Mouse (Mus musculus) mesoderm, embryonic 11.5 days (tissue): Measurements from ENCODE around the gene Rps3.
A peak's percentile ranks its signal among the peaks of the same experiment; 100 is the strongest.
"Not testable (repeated sequence)": the region's sequence is repeated elsewhere in the genome, so short reads cannot be mapped to it uniquely, and the experiment has no call there.

Source experiments
- DNase-seq: peaks from one replicate; pipeline ENCODE4 v3.0.0-alpha.2; 2012; ENCODE audit warnings: low read depth, low spot score

The Rps3 gene

DNA sequence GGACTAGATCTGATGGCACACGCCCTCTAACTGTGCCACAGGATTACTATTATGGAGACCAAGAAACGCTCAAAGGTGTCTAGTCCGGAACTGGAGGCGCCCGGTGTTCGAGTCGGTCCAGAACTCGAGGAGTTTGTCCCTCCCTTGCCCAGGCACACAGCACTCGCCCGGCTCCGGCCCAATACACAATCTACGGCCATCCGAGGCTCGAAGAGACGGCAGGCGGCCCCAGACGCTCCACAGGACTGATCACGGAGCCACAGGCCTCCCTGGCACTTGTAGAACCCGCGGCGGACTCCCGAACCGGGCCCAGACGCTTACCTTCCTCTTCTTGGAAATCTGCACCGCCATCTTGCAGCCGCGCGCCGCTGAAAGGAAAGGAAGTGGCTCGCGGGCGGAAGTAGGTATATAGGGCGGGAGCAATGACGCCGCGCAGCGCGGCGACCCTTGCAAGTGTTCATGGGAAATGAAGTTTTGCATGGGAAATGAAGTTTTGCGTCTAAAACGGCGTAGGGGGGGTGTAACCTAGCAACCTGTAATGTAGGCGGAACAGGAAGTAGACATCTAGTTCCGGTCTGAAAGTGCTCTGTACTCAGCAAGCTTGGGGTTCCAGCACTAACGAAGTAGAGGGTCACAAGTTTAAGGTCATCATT is at the start of gene Rps3:
Gene Rps3, minus strand, starts transcription at position 468 of the 653 bp plus-strand sequence.
- DNase-seq, result peak; percentile 98

DNA sequence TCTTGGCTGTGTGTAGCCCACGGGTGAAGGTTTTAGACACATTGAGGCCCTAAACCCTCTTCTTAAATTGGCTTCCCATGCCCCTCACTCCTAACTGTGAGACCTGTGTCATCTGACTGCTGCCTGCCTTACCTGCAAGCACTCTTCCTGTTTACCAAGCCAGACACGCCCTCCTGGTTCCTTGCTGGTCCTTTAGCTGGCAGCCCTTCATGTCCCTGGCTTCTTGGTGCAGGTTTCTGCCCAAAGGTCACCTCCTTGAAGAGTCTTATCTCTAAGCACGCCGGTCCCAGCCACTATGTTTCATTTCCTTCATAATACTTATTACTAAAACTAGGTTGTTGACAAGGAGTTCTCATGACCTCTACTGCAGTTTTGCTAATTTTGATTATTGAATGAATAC is 49.0 kb upstream of the Rps3 start:
- DNase-seq, result no peak

DNA sequence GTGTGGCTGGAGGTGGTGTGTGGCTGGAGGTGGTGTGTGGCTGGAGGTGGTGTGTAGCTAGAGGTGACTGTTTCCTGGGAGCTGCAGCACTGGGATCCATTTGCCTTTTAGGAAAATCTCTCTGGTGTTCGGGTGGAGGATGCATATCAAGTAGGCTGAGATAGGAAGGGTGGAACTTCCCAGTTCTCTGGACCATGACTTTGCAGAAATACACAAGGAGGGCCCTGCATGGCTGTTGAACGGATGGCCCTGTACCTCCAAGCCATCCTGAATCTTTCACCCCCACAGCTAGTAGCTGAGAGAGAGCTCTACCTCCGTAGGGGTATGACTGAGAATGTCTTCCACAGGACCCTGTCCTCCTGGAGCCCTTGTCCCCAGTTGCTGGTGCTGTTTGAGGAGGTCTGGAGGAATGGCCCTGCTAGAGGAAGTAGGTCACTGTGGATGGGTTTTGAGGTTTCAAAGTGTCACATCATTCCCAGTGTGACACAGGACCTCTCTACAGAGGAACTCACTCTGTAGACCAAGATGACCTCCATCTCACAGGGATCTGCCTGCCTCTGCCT is 48.0 kb upstream of the Rps3 start:
- no peak for DNase-seq

DNA sequence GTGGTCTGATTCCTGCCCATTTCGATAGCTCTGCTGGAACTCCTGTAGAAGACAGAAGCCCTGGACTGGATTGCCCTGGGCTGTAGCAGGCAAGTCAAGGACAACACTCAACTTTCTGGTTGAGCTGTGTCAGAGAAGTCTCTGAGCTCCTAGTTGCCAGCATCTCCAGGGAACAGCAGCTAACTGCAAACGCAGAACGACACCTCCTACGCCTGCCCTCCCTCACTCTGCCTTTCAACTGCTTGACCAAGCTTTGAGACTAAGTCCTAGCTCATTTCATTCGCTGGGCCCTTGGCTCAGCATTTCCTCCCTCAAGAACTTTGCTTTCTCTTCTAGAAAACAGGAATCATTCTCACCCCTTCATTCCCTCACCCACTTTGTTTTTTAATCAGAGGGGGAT is 45.9 kb upstream of the Rps3 start:
- DNase-seq, result no peak

DNA sequence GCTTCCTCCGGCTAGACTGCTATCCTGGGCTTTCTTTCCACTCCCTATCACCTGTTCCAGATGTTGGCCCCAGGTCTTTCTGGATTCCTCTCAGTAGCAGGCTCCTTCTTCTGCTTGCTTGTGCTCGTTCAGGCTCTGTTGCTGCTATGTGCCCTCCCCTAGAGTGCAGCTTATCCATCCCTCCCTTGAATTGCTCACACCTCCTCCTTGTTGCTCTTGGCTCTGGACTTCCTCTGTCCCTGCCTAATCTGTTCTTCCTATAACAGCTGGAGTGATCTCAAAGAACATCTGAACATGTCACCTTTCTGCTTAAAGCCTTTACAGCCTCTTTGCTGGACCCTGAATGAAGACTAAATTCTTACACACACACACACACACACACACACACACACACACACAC is 45.0 kb upstream of the Rps3 start:
- DNase-seq, result no peak

DNA sequence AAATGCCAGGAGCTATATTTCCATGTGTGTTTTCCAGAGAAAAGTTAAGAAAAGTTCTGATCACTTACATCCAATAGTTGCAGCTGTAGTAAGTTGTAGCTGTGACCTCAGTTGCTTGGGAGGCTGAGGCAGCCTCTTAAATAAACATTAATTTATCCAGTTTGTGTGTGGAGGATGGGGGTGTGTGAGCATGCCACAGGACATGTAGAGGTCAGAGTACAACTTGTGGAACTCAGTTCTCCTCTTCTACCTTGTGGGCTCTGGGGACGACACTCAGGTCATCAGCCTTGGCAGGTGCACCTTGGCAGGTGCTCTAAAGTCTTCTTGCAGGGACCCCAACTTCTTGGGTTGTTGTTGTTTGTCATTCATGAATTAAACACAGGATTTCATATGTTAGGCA is 40.3 kb upstream of the Rps3 start:
- DNase-seq, result no peak

DNA sequence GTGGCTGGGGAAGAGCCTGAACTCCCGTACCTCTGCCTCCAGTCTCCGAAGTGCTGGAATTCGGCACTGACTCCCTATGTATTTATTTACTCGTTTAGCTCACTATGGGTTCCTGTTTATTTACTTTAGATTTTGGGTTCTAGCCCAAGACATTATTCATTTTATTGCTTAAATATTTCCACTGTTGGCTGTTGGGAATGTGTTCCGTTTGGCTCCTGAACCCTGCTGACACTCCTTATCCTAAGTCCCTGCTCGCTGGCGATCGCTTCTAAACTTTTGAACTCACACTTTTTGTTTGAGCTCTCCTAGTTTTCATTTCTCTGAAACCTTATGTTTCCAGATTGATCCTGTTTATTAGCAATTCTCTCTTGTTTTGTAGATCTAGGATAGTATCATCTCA is 39.6 kb upstream of the Rps3 start:
- DNase-seq, result no peak

DNA sequence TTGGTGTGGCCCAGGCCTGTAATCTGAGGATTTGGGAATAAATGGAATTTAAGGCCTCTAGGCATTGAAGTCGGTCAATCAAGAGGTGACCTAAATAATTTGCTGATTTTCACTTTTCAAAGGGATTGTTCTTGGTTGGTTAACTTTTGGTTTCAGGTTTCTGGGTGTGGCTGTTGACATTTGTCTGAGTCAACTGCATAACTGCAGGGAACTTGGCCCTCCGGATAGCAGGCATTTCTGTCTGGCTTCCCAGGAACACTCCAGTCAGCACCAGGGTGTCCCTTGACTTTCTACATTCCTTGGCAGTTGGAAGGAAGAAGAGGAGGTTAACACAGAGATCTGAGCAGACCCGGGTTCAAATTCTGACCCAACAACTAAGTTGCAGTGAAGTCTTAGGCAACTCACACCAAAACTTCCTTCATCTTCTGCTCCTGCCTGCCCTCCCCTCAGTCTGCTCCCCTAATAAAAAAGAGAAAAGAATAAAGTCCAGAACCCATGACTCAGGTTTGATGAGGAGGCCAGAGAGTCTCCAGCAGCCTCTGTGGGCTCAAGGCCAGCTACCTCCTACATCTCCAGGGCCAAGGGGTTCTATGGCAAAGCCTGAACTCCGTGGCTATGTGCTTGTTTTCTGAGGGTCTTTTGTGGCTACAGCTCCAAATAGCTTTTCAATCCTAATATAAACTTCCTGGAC is 35.6 kb upstream of the Rps3 start:
- DNase-seq, result no peak

DNA sequence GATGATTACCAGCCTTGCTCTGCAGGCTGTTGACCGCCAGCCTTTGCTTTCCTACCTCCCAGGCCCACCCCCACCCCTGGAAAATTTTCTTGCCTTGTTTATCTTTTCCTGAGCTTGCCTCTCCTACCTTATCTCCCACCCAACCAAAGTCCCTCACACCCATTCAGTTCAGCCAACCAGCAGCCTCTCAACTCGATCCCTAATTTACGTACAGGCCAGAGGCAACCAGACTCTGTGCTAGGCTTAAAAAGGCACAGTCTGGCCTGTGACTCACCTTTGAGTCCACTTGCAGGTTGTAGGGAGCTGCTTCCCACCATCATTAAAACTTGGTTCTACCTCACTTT is 33.2 kb upstream of the Rps3 start:
- no peak for DNase-seq

DNA sequence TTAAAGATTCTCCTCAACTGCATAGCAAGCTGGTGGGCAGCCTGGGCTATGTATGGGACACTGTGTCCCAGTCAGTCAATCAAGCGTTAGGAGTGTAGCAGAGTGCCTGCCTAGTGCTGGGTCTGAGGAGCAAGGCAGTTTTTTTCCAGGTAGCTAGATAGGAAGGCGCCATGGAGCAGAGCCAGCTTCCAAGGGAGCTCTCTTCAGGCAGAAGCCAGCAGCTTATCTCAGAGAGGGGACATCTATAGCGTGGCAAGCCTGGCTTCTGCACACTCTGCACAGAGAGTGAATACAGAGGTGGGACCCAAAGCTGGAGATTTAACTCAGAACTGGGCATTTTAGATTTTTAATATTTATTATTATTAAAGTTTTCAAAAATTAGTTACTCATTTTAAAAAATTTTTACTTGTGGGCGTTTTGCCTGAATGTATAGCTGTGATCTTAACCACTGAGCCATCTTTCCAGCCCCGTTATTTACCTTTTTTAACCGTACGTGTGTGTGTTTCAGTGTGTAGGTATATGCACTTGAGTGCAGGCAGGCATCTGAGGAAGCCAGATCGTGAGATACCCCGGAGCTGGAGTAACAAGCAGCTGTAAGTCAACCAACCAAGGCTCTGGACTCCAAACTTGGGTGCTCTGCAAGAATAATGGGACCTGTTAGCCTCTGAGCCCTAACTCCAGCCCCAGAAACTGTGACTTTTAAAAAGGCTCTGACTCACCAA is 32.7 kb upstream of the Rps3 start:
- no peak for DNase-seq

DNA sequence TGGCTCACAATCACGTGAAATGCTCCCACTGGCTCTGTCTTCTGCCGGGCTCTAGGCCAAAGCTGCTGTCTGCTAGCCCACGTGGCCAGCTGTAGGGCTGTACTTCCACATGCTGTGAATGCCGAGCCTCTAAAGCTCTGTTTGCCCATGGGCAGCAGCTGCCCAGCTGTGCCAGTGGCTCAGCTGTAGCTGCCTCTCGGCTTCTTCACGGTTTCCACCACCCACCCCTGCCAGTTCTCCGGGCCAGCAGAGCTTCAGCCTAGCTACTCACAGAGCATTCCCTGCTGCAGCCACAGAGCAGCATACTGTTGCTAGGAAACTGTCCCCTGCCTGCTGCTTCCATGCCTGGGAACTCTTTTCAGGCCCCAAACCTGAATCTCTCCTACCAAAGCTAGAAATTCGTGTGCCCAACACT is 26.6 kb upstream of the Rps3 start:
- DNase-seq, result no peak

DNA sequence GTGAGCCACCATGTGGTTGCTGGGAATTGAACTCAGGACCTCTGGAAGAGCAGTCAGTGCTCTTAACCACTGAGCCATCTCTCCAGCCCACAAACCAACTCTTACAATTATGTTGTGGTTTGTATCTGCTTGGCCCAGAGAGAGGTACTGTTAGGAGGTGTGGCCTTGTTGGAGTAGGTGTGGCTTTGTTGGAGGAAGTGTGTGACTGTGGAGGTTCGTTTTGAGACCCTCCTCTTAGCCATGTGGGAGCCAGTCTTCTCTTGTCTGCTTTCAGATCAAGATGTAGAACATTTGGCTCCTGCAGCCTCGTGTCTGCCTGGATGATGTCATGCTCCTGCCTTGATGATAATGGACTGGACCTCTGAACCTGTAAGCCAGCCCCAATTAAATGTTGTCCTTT is 24.6 kb upstream of the Rps3 start:
- not testable (repeated sequence) for DNase-seq

DNA sequence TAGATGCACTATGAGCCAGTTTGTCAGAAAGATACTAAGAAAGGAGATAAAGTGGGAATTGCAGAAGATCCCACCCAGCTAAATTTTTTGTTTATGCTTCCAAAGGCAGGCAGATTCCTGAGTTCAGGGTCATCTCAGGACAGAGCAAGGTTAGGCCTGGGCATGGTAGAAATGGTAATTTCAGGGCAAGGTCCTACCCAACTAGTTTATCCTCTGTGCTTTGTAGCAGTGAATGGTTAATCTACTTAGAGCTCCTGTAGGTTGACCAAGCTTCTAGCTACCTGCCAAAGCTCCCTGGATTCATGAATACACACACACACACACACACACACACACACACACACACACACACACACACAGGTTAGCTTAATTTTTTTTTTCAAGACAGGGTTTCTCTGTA is 21.0 kb upstream of the Rps3 start:
- no peak for DNase-seq

DNA sequence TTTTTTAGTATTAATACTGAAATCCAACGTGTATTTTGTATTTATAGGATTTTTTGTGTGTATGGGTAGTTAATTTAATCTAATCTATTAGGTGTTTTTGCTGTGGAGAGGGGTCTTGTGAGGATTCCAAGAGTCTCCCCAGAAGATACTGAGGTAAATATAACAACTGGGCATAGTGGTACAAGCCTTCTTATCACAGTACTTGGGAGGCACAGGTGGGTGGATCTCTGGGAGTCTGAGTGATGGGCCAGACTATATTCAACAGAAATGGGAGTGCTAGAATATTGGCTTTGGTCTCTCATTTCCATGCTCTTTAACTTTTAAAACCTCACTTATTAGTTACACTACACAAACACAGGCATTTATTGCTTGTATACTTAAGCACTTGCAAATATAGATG is 17.6 kb upstream of the Rps3 start:
- DNase-seq, result no peak

DNA sequence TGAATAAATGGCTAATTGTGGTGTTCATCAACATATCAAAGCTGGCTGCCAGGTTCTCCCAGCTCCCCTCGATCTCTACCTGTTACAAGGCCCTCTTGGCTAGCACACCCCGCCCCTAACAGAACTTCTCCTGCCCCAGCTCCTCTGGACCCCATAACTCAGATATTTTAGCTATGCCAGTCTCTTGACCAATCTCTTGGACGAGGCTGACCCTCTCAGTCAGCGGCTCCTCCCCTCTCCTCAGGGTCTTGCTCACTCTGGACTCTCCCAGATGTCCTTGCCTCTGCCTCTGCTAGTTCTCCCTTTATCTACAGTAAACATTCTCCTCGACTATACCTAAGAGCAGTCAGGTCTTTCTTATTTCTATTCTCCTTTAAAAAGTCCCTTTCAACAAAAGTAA is 17.1 kb upstream of the Rps3 start:
- DNase-seq, result no peak

DNA sequence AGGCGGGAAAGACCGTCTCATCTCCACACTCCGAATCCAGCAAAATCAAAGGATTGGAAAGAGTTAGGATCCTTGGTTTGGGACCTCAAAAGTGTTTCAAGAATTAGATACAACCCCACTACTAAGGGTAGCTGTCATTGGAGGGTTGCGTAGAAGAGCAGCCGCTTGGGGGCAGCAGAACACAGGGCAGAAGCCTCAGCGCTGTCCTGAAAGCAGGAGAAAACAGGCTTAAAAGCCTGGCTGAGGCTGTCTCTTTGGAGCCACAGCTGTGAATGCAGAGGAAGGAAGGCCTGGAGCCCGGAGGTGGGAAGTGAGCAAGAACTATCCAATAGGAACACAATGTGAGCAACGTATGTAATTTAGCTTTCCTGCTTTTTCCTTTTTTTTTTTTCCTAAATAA is 16.7 kb upstream of the Rps3 start:
- peak; percentile 80 for DNase-seq

DNA sequence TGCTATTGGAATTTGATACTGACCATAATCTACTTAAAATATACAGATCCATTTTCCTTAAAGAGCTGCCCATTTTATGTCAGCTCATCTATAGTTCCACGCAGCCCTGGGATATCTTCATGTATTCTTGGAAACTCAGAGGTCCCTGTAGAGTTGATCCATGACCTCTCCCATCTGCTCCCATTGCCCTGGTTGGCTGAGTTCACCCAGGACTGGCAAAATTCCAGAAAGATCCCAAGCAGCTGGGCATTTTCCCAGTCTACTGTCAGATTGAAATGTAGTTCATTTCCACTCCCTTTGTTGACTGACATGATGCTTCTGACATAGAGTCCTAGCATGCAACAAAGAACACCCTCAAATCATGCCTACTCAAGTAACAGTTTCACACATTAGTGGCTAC is 15.6 kb upstream of the Rps3 start:
- DNase-seq, result no peak

DNA sequence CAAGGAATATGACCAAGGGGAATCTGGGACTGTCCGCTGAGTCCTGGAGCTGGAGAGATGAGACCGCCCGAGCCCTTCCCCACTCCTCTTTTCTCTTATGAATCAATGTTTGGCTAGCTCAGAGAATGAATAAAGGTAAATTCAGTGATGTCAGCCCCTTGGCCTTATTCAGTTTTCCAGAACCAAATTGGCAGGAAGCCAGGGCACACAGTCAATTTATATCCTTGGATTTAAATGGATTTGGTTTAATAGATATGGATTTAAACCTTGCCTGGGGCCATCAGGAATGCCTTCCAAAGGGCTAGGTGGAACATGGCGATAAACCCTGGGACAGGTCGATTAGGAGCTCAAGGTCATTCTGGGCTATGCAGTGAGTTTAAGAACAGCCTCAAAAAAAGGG is 6.2 kb upstream of the Rps3 start:
- no peak for DNase-seq

DNA sequence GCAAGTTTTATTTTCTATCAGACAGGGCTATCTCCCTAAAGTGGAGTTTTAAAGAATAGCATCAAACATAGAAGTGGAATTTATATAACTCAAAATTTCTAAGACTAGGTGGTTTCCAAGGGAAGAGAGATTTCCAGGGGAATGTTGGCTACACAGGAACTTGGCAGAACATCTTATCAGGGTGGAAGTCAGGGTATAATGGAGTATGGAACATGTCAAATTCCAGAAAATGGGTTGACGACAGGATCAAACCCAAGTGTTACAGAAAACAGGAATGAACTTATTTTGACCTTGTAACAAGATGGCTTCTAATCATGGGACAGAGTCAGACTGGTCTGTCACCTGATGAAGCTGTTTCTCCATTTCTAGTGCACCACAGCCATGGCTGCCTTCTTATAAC is 1.1 kb upstream of the Rps3 start:
- DNase-seq, result no peak

DNA sequence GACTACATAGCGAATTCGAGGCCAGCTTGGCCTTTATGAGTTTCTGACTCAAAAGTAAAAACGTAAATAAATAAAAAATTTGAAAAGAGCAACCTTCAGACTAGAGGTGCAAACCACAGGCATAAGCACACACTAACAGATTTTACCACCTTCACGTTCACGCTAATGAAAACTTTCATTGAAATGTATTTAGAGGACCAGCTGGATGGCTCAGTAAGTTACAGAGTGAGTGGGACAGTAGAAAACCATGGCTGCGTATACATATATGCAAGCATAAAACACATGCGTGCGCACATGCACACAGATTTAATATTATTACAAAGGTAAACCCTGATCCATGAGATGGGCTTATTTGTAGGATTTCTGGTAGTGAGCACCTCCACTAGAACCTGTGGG is 384 bp upstream of the Rps3 start:
- no peak for DNase-seq

DNA sequence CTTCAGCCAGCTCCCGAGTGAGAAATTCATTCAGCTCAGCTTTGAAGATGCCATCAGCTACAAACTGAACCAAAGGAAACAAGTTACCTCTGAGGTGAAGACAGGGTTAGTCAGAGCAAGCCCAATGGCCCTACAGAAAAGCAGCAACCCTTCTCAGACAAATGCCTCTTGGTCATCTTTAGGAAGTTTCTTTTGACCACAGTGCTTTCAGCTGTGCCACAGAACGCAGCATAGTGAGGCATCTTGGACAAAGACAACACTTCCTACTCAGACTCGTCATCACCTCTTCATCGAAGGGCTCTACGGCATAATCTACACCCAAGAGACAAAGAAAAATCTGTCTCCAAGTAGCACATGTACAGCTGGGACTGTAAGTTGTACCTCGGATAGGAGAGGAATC is 901 bp downstream of the Rps3 start:
- no peak for DNase-seq

DNA sequence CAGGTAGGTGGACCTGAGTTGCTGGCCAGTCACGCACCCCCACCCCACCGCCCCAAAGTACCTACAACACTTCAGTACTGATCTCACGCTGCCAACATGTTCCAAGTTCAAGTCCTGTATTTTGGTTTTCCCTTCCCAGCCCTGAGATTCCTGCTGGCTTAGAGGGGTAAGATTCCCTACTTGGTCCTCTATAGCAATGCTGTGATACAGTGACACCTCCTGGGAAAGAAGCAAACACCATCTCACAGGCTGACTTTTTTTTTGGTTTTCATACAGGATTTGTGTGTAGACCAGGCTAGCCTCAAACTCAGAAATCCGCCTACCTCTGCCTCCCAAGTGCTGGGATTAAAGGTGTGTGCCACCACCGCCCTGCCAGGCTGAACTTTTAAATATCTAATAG is 6.3 kb downstream of the Rps3 start:
- no peak for DNase-seq

DNA sequence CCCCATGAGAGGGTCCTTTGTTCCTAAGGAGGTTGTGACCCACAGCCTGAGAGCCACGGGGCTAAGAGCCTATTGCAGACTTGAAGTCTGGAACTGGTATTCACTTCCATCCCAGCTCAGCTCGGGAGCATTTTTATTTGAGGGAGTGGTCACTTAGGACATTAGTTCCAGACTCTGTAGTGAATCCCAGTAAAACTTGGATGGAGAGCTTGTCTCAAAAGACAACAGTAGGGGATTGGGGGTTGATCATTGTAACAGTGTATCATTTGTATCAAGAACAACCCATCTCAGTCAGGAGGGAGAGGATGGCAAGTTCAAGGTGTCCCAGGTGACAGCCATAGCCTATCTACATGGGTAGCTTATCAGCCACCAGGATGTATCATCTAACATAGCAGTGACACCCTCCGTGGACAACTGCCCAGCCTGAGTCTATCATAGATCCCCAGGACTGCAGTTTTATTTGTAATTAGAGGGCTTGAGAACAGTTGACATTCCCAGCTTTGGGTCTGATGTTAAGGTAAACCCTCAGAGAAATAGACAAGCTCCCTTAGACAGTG is 6.9 kb downstream of the Rps3 start:
- no peak for DNase-seq
